Comparison of ENCODE assay signal across 37 mouse cellular contexts in genomic region chrX:139722350-139722749, GRCm38 (mm10). TPM values are rescaled to one million over a fixed set of nuclear protein-coding genes. Genes with fewer than 3 reads are reported as not detected.
"Had no signal": no experiment of that assay in that cellular context is flagged by ENCODE, and none has a peak within 500 bp of the region (broad histone marks: within the 10 kb centered on the region; RNA-seq: fewer than 3 reads in every experiment).

No protein-coding gene starts in this region.

- H3K27me3 ChIP-seq: embryonic facial prominence, embryonic 12.5 days; embryonic facial prominence, embryonic 15.5 days; forebrain, embryonic 13.5 days; forebrain, embryonic 15.5 days had no signal

- H3K9ac ChIP-seq: embryonic facial prominence, embryonic 12.5 days; embryonic facial prominence, embryonic 13.5 days; embryonic facial prominence, embryonic 15.5 days; forebrain, embryonic 12.5 days; forebrain, embryonic 13.5 days; forebrain, embryonic 15.5 days; forebrain, postnatal 0 days had no signal

- H3K4me2 ChIP-seq: embryonic facial prominence, embryonic 12.5 days; embryonic facial prominence, embryonic 13.5 days; embryonic facial prominence, embryonic 15.5 days; forebrain, embryonic 12.5 days; forebrain, embryonic 13.5 days; forebrain, embryonic 15.5 days had no signal

- H3K27ac ChIP-seq: embryonic facial prominence, embryonic 10.5 days; embryonic facial prominence, embryonic 12.5 days; embryonic facial prominence, embryonic 13.5 days; embryonic facial prominence, embryonic 15.5 days; forebrain, embryonic 10.5 days; forebrain, embryonic 12.5 days; forebrain, embryonic 13.5 days; forebrain, embryonic 15.5 days; gastrocnemius, adult 2 months; heart, adult 2 months; heart, embryonic 10.5 days had no signal

- DNase-seq: cerebellum, adult 9-11 months; cerebellum, postnatal 10 days; cerebellum, postnatal 14 days; cerebellum, postnatal 25 days; cerebellum, postnatal 36 days; embryo, embryonic 11 days; forebrain, postnatal 0 days; gastrocnemius, adult 2 months; gastrocnemius, postnatal 10 days; gastrocnemius, postnatal 14 days; gastrocnemius, postnatal 25 days; gastrocnemius, postnatal 36 days; heart, adult 11 months; heart, adult 18-20 months; heart, adult 2 months had no signal

- H3K9me3 ChIP-seq: embryonic facial prominence, embryonic 10.5 days; embryonic facial prominence, embryonic 12.5 days; embryonic facial prominence, embryonic 13.5 days; embryonic facial prominence, embryonic 15.5 days; forebrain, embryonic 10.5 days; forebrain, embryonic 12.5 days; forebrain, embryonic 13.5 days; forebrain, embryonic 15.5 days; heart, embryonic 10.5 days had no signal

- H3K4me1 ChIP-seq: embryonic facial prominence, embryonic 10.5 days; embryonic facial prominence, embryonic 12.5 days; embryonic facial prominence, embryonic 13.5 days; embryonic facial prominence, embryonic 15.5 days; forebrain, embryonic 10.5 days; forebrain, embryonic 12.5 days; forebrain, embryonic 13.5 days; forebrain, embryonic 15.5 days; heart, embryonic 10.5 days had no signal

- H3K4me3 ChIP-seq: embryonic facial prominence, embryonic 10.5 days; embryonic facial prominence, embryonic 12.5 days; embryonic facial prominence, embryonic 13.5 days; embryonic facial prominence, embryonic 15.5 days; erythroblast, embryonic 14.5 days; forebrain, embryonic 10.5 days; forebrain, embryonic 12.5 days; forebrain, embryonic 13.5 days; forebrain, embryonic 15.5 days; gastrocnemius, adult 2 months; heart, adult 2 months; heart, embryonic 10.5 days had no signal

- H3K36me3 ChIP-seq: embryonic facial prominence, embryonic 10.5 days; embryonic facial prominence, embryonic 12.5 days; embryonic facial prominence, embryonic 13.5 days; embryonic facial prominence, embryonic 15.5 days; forebrain, embryonic 10.5 days; forebrain, embryonic 12.5 days; forebrain, embryonic 15.5 days had no signal

RNA-seq across cellular contexts. Expression of gene Gm15013, which starts 8.1 kb away (rescaled TPM):
- total RNA-seq: forebrain, postnatal 0 days; gastrocnemius, adult 18-20 months; gastrocnemius, adult 2 months; gastrocnemius, adult 8-10 months; gastrocnemius, postnatal 10 days; gastrocnemius, postnatal 14 days; gastrocnemius, postnatal 25 days; gastrocnemius, postnatal 36 days; gastrocnemius, postnatal 4 days; heart, adult 18-20 months; heart, adult 2 months; heart, adult 8-10 months had no signal
- polyA plus RNA-seq: cortical plate, adult 2 months; embryonic facial prominence, embryonic 10.5 days; embryonic facial prominence, embryonic 11.5 days; erythroblast, embryonic 14.5 days; forebrain, embryonic 11.5 days; forebrain, embryonic 13.5 days; forebrain, embryonic 14.5 days; forebrain, embryonic 15.5 days; forebrain, embryonic 16.5 days; forebrain, postnatal 0 days; frontal cortex, adult 2 months; heart, adult 2 months had no signal

RNA-seq across cellular contexts. Expression of gene Tbc1d8b, which starts 37.6 kb away (rescaled TPM):
- polyA plus RNA-seq: erythroblast, embryonic 14.5 days had no signal

RNA-seq across cellular contexts. Expression of gene Ripply1, which starts 59.8 kb away (rescaled TPM):
- total RNA-seq: common myeloid progenitor, adult 5-6 weeks; forebrain, postnatal 0 days; gastrocnemius, adult 18-20 months; gastrocnemius, adult 2 months; gastrocnemius, adult 8-10 months; gastrocnemius, postnatal 25 days; gastrocnemius, postnatal 36 days; granulocyte monocyte progenitor cell, adult 5-6 weeks; heart, adult 18-20 months; heart, adult 2 months; heart, adult 8-10 months had no signal
- polyA plus RNA-seq: cortical plate, adult 2 months; embryonic facial prominence, embryonic 11.5 days; embryonic facial prominence, embryonic 12.5 days; embryonic facial prominence, embryonic 13.5 days; erythroblast, embryonic 14.5 days; forebrain, embryonic 11.5 days; forebrain, embryonic 12.5 days; forebrain, embryonic 13.5 days; forebrain, embryonic 14.5 days; forebrain, embryonic 15.5 days; forebrain, embryonic 16.5 days; forebrain, postnatal 0 days; heart, adult 2 months; heart, embryonic 10.5 days had no signal
